Mouse (Mus musculus): ENCODE measurements around the gene B230118H07Rik. TPM values are rescaled to one million over a fixed set of nuclear protein-coding genes. Genes with fewer than 3 reads are reported as not detected.
A peak's percentile ranks its signal among the peaks of the same experiment; 100 is the strongest.

The B230118H07Rik gene
- total RNA-seq, 2 experiments from 2014 or later = 19.7 to 22.0 TPM

- no peak for ATAC-seq (ENCODE audit: poor library complexity, severe bottlenecking)
These were observed 9.4 kb downstream of the B230118H07Rik start for GRCm38 (mm10) chr2:101639840-101640350.

GRCm38 (mm10) chr2:101638979-101639839 lies 10.1 kb downstream of the B230118H07Rik start:
- no peak for ATAC-seq (ENCODE audit: poor library complexity, severe bottlenecking)

- peak; percentile 93 for ATAC-seq (ENCODE audit: poor library complexity, severe bottlenecking)
These were observed 20.8 kb downstream of the B230118H07Rik start for GRCm38 (mm10) chr2:101628297-101629236.

- no peak for ATAC-seq (ENCODE audit: poor library complexity, severe bottlenecking)
These were observed 22.1 kb downstream of the B230118H07Rik start for GRCm38 (mm10) chr2:101627227-101627626.

- ATAC-seq (ENCODE audit: poor library complexity, severe bottlenecking) = no peak
These were observed 24.8 kb downstream of the B230118H07Rik start, which contains the start of gene Rag2 for GRCm38 (mm10) chr2:101624526-101624925. Gene Rag2 (plus strand): TSS chr2:101624718.

GRCm38 (mm10) chr2:101624011-101624410 lies 25.3 kb downstream of the B230118H07Rik start:
- ATAC-seq (ENCODE audit: poor library complexity, severe bottlenecking) = no peak

- no peak for ATAC-seq (ENCODE audit: poor library complexity, severe bottlenecking)
These were observed 26.3 kb downstream of the B230118H07Rik start for GRCm38 (mm10) chr2:101623042-101623441.

GRCm38 (mm10) chr2:101621611-101622010 lies 27.7 kb downstream of the B230118H07Rik start:
- peak; percentile 43; the same call in 1 of the 2 replicates for ATAC-seq (ENCODE audit: poor library complexity, severe bottlenecking)

- no peak for ATAC-seq (ENCODE audit: poor library complexity, severe bottlenecking)
These were observed 28.4 kb downstream of the B230118H07Rik start for GRCm38 (mm10) chr2:101620899-101621298.

- peak; percentile 13; the same call in 1 of the 2 replicates for ATAC-seq (ENCODE audit: poor library complexity, severe bottlenecking)
These were observed 31.0 kb downstream of the B230118H07Rik start for GRCm38 (mm10) chr2:101618373-101618772.

- ATAC-seq (ENCODE audit: poor library complexity, severe bottlenecking) = no peak
These were observed 33.6 kb downstream of the B230118H07Rik start for GRCm38 (mm10) chr2:101615464-101616305.

GRCm38 (mm10) chr2:101610861-101611260 lies 38.5 kb downstream of the B230118H07Rik start:
- no peak for ATAC-seq (ENCODE audit: poor library complexity, severe bottlenecking)

- no peak for ATAC-seq (ENCODE audit: poor library complexity, severe bottlenecking)
These were observed 41.0 kb downstream of the B230118H07Rik start for GRCm38 (mm10) chr2:101608232-101608894.

- ATAC-seq (ENCODE audit: poor library complexity, severe bottlenecking) = no peak
These were observed 46.2 kb downstream of the B230118H07Rik start for GRCm38 (mm10) chr2:101603099-101603498.

GRCm38 (mm10) chr2:101600703-101601102 lies 48.6 kb downstream of the B230118H07Rik start:
- 0 out of 2 replicates have a peak, but pooled peaks have one; percentile 35 for ATAC-seq (ENCODE audit: poor library complexity, severe bottlenecking)

GRCm38 (mm10) chr2:101598190-101599181 lies 50.8 kb downstream of the B230118H07Rik start:
- no peak for ATAC-seq (ENCODE audit: poor library complexity, severe bottlenecking)

- no peak for ATAC-seq (ENCODE audit: poor library complexity, severe bottlenecking)
These were observed 52.1 kb downstream of the B230118H07Rik start for GRCm38 (mm10) chr2:101597186-101597585.

GRCm38 (mm10) chr2:101594681-101595080 lies 54.7 kb downstream of the B230118H07Rik start:
- ATAC-seq (ENCODE audit: poor library complexity, severe bottlenecking) = peak; percentile 45

Measured in megakaryocyte, adult 5-6 weeks (primary cell).